Mouse (Mus musculus): ENCODE data around the gene Slc1a2.

DNA sequence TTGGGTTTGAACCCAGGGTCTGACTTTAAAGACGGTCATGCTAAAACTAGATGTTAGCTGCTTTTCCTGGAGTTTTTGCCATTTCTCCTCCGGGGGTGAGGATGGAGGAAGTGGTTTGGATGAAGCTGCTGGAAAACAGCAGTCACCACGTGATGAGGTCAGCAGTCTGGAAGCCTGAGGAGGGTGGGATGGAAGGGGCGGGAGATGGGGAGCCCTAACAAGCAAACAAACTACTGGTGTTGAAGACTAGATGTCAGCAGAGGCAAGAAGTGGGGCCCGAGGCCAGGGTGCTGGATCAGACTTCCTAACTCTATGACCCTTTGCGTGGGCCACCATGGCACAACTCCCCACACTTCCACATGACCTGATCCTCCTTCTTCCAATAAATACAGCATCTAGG, 146.8 kb downstream of the Slc1a2 start:
- no peak for TF ChIP-seq POLR2A (IDR thresholded peaks at IDR 0.05; ENCODE audit: low read depth, low read length)
- no peak for TF ChIP-seq CTCF (IDR thresholded peaks at IDR 0.05; ENCODE audit: extremely low read depth, insufficient read depth, insufficient read length, insufficient replicate concordance)
